Mouse (Mus musculus): ENCODE results near the gene Oxa1l.
A peak's percentile ranks its signal among the peaks of the same experiment; 100 is the strongest.
"Not testable (repeated sequence)": the region's sequence is repeated elsewhere in the genome, so short reads cannot be mapped to it uniquely, and the experiment has no call there.

Oxa1l gene

GRCm38 (mm10) chr14:54360577-54361340, at the start of gene Oxa1l:
Gene Oxa1l, plus strand, starts transcription at chr14:54360834.
- peak; percentile 91 for DNase-seq (ENCODE audit: inconsistent ontology term)

GRCm38 (mm10) chr14:54311763-54312162, 48.9 kb upstream of the Oxa1l start:
- no peak for DNase-seq (ENCODE audit: inconsistent ontology term)

- peak; percentile 59 for DNase-seq (ENCODE audit: inconsistent ontology term)
These were observed 38.9 kb upstream of the Oxa1l start for GRCm38 (mm10) chr14:54321556-54322376.

- DNase-seq (ENCODE audit: inconsistent ontology term): no peak
These were observed 36.1 kb upstream of the Oxa1l start for GRCm38 (mm10) chr14:54324486-54324885.

GRCm38 (mm10) chr14:54328548-54328947, 32.1 kb upstream of the Oxa1l start:
- no peak for DNase-seq (ENCODE audit: inconsistent ontology term)

- DNase-seq (ENCODE audit: inconsistent ontology term): no peak
These were observed 31.4 kb upstream of the Oxa1l start for GRCm38 (mm10) chr14:54329201-54329600.

GRCm38 (mm10) chr14:54331178-54331577, 29.5 kb upstream of the Oxa1l start:
- no peak for DNase-seq (ENCODE audit: inconsistent ontology term)

- DNase-seq (ENCODE audit: inconsistent ontology term): peak; percentile 69
These were observed 28.2 kb upstream of the Oxa1l start for GRCm38 (mm10) chr14:54332176-54333074.

GRCm38 (mm10) chr14:54333452-54334189, 27.0 kb upstream of the Oxa1l start:
- DNase-seq (ENCODE audit: inconsistent ontology term): no peak

GRCm38 (mm10) chr14:54340836-54341235, 19.8 kb upstream of the Oxa1l start:
- peak; percentile 27 for DNase-seq (ENCODE audit: inconsistent ontology term)

- DNase-seq (ENCODE audit: inconsistent ontology term): not testable (repeated sequence)
These were observed 18.8 kb upstream of the Oxa1l start for GRCm38 (mm10) chr14:54341807-54342206.

- DNase-seq (ENCODE audit: inconsistent ontology term): not testable (repeated sequence)
These were observed 9.7 kb upstream of the Oxa1l start for GRCm38 (mm10) chr14:54350773-54351541.

GRCm38 (mm10) chr14:54352314-54352713, 8.3 kb upstream of the Oxa1l start:
- no peak for DNase-seq (ENCODE audit: inconsistent ontology term)

- no peak for DNase-seq (ENCODE audit: inconsistent ontology term)
These were observed 6.2 kb upstream of the Oxa1l start for GRCm38 (mm10) chr14:54354406-54354805.

GRCm38 (mm10) chr14:54363156-54363555, 2.5 kb downstream of the Oxa1l start:
- no peak for DNase-seq (ENCODE audit: inconsistent ontology term)

GRCm38 (mm10) chr14:54365026-54365645, 4.5 kb downstream of the Oxa1l start:
- no peak for DNase-seq (ENCODE audit: inconsistent ontology term)

- DNase-seq (ENCODE audit: inconsistent ontology term): no peak
These were observed 5.9 kb downstream of the Oxa1l start for GRCm38 (mm10) chr14:54366581-54366980.

GRCm38 (mm10) chr14:54367429-54368060, 6.9 kb downstream of the Oxa1l start:
- DNase-seq (ENCODE audit: inconsistent ontology term): no peak

GRCm38 (mm10) chr14:54369372-54369771, 8.7 kb downstream of the Oxa1l start:
- DNase-seq (ENCODE audit: inconsistent ontology term): no peak
